ENCODE assay signal across 8 mouse cellular contexts in the genomic region with DNA sequence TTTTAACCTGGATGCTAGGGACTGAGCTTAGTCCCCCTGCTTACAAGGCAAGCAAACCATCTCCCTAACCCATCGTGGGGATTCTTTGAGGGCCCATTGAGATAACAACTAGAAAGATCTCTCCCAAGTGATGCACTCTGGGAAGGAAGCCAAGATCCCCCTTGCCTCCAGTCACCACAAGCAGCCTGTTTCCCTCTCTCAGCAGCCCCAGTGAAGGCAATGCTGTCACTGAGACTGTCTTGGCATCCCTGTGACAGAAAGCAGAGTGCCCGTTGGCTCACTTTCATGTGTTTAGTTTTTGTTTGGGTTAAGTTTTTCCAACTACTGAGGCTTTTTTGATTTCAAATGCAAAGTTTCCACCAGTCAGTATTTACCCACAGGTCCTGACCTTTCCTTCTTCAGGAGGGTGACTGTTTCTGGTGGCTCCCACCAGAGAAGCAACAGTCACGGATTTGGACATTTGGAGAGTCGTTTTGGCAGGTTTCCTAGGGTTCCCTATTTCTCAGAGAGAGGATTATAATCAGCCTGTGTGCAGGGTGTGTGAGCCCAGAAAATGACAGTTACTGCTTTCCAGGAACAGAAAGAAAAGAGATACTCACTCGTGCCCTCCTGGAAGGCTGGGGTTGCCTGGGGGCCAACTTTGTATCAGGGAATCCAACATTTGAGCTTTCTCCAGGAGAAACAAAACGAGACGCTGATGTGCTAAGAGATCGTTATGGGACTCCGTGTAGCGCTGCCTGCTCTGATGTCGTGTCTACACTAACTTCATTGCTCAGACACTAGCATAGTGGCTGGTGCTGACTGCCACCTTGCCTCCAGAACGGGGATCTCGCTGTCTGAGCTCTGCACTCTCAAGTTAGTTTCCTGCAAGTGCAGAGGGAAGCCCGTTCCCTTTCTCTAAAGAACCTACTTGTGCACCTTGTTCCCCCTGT. TPM values are rescaled to one million over a fixed set of nuclear protein-coding genes. Genes with fewer than 3 reads are reported as not detected.
A peak's percentile ranks its signal among the peaks of the same experiment; 100 is the strongest.
DNase-seq lines count a peak whose midpoint lies in the region; ATAC-seq and TF ChIP-seq lines count a peak whose summit lies in the region.
"Had no signal": no experiment of that assay in that cellular context is flagged by ENCODE, and none has a peak within 500 bp of the region (broad histone marks: within the 10 kb centered on the region; RNA-seq: fewer than 3 reads in every experiment).

No protein-coding gene starts in this region.

- TF ChIP-seq CTCF in lung, embryonic 14.5 days (IDR thresholded peaks at IDR 0.05; ENCODE audit: low read depth): no peak
- peak; percentile 24; the same call in 1 of the 2 replicates for TF ChIP-seq CTCF in forebrain, postnatal 0 days (IDR thresholded peaks at IDR 0.05; ENCODE audit: low read depth)

- WGBS in heart, embryonic 16.5 days: 41% methylated on average over 14 of the region's 14 CpGs
- WGBS in lung, embryonic 14.5 days: 35% methylated on average over 14 of the region's 14 CpGs
- WGBS in forebrain, postnatal 0 days: 34% methylated on average over 14 of the region's 14 CpGs

- H3K27me3 ChIP-seq in heart, embryonic 16.5 days (ENCODE audit: control insufficient read depth, insufficient read depth, low read length): no peaks in the 10 kb centered on the region
- H3K27me3 ChIP-seq in lung, embryonic 14.5 days (ENCODE audit: insufficient read depth, low read length): no peaks in the 10 kb centered on the region
- no peaks in the 10 kb centered on the region for H3K27me3 ChIP-seq in forebrain, postnatal 0 days (ENCODE audit: insufficient read depth, low read length)

- no peaks in the 10 kb centered on the region for H3K36me3 ChIP-seq in heart, embryonic 16.5 days (ENCODE audit: control insufficient read depth, insufficient read depth)
- H3K36me3 ChIP-seq in lung, embryonic 14.5 days (ENCODE audit: insufficient read depth): no peaks in the 10 kb centered on the region
- H3K36me3 ChIP-seq in forebrain, postnatal 0 days (ENCODE audit: insufficient read depth): no peaks in the 10 kb centered on the region

- H3K27ac ChIP-seq in heart, embryonic 16.5 days (ENCODE audit: low read length): peak overlapping the region; percentile 29; the same call in 1 of the 2 replicates
- H3K27ac ChIP-seq in lung, embryonic 14.5 days (ENCODE audit: low read depth): peak overlapping the region; percentile 58
- H3K27ac ChIP-seq in forebrain, postnatal 0 days (ENCODE audit: low read depth, low read length): no peak overlapping the region

- peak overlapping the region; percentile 42 for H3K4me2 ChIP-seq in heart, embryonic 16.5 days (ENCODE audit: low read depth, low read length)
- H3K4me2 ChIP-seq in lung, embryonic 14.5 days: peak overlapping the region; percentile 31; the same call in 1 of the 2 replicates
- H3K4me2 ChIP-seq in forebrain, postnatal 0 days (ENCODE audit: low read depth): peak overlapping the region; percentile 13; the same call in 1 of the 2 replicates

- peaks cover 5% of the 10 kb centered on the region for H3K4me1 ChIP-seq in heart, embryonic 16.5 days (ENCODE audit: control insufficient read depth, insufficient read depth, low read length)
- H3K4me1 ChIP-seq in lung, embryonic 14.5 days (ENCODE audit: insufficient read depth): 0 out of 2 replicates have a peak, but pooled peaks cover 5% of the 10 kb centered on the region
- no peaks in the 10 kb centered on the region for H3K4me1 ChIP-seq in forebrain, postnatal 0 days (ENCODE audit: insufficient read depth)

- no peaks in the 10 kb centered on the region for H3K9me3 ChIP-seq in heart, embryonic 16.5 days (replicated peaks; ENCODE audit: control insufficient read depth, low read length)
- H3K9me3 ChIP-seq in lung, embryonic 14.5 days (ENCODE audit: low read depth, low read length): no peaks in the 10 kb centered on the region
- no peaks in the 10 kb centered on the region for H3K9me3 ChIP-seq in forebrain, postnatal 0 days (ENCODE audit: low read length)

- no peak overlapping the region for H3K4me3 ChIP-seq in heart, embryonic 16.5 days (ENCODE audit: low read length)
- H3K4me3 ChIP-seq in lung, embryonic 14.5 days (ENCODE audit: low read depth, low read length): no peak overlapping the region
- no peak overlapping the region for H3K4me3 ChIP-seq in forebrain, postnatal 0 days (ENCODE audit: low read depth, low read length)

- H3K9ac ChIP-seq in heart, embryonic 16.5 days (ENCODE audit: low read length): no peak overlapping the region
- no peak overlapping the region for H3K9ac ChIP-seq in lung, embryonic 14.5 days
- no peak overlapping the region for H3K9ac ChIP-seq in forebrain, postnatal 0 days

- DNase-seq in heart, adult 11 months: no peak
- DNase-seq in lung, embryonic 14.5 days: peak; percentile 96
- DNase-seq in lung, adult 18-20 months: no peak
- DNase-seq in forebrain, postnatal 0 days: peak; percentile 87
- peak; percentile 78 for DNase-seq in lung, postnatal 10 days
- no peak for DNase-seq in spleen, postnatal 4 days (ENCODE audit: low spot score in 2 of 2)

- ATAC-seq in heart, embryonic 16.5 days (replicated peaks; ENCODE audit: extremely low read depth, insufficient read depth, low FRiP score): peak; percentile 37; the same call in 1 of the 2 replicates
- ATAC-seq in lung, embryonic 14.5 days (ENCODE audit: insufficient read depth): peak; percentile 95
- ATAC-seq in forebrain, postnatal 0 days: peak; percentile 95
- ATAC-seq: inflammation-experienced regulatory T-cells, adult 6 months had no signal

RNA-seq across cellular contexts. Expression of a gene that starts 23.1 kb away (rescaled TPM):
- 7.7 and 12.5 TPM in 2 replicates for polyA plus RNA-seq in heart, embryonic 16.5 days (2015; fragmentation: Nextera tagmentation; extraction: Ambion mirVana)
- polyA plus RNA-seq in lung, embryonic 14.5 days (2014; fragmentation: Nextera tagmentation; extraction: Ambion mirVana): 24.5 and 27.1 TPM in 2 replicates
- total RNA-seq in forebrain, postnatal 0 days (2014; rRNA removed): 13.8 and 21.9 TPM in 2 replicates
- 5.5 and 11.1 TPM in 2 replicates for polyA plus RNA-seq in forebrain, postnatal 0 days (2015; fragmentation: Nextera tagmentation; extraction: Ambion mirVana)

Comparison
In these comparisons a context has a peak if more than half of its experiments do, and no peak if none do; other contexts are left out.
1. DNase-seq: peak in lung, embryonic 14.5 days (single experiment), forebrain, postnatal 0 days (single experiment) and lung, postnatal 10 days (single experiment); none in heart, adult 11 months (single experiment), lung, adult 18-20 months (0 of 2) and spleen, postnatal 4 days (0 of 2).
2. ATAC-seq: peak in every context shown above with its lines; median percentile 95 in lung, embryonic 14.5 days; 95 in forebrain, postnatal 0 days; 37 in heart, embryonic 16.5 days.
3. Peak in every context shown above with its lines, with median percentiles within 50 percentile points of each other: H3K4me2 ChIP-seq.